Mouse (Mus musculus): ENCODE data around the gene Lgi1.

The Lgi1 gene

GRCm38 (mm10) chr19:38325029-38325398 lies 60.7 kb downstream of the Lgi1 start:
- no peak for DNase-seq (ENCODE audit: low spot score in 2 of 2)

- DNase-seq (ENCODE audit: low spot score in 2 of 2) = no peak
Measured at GRCm38 (mm10) chr19:38325854-38326253, 61.5 kb downstream of the Lgi1 start.

DNA sequence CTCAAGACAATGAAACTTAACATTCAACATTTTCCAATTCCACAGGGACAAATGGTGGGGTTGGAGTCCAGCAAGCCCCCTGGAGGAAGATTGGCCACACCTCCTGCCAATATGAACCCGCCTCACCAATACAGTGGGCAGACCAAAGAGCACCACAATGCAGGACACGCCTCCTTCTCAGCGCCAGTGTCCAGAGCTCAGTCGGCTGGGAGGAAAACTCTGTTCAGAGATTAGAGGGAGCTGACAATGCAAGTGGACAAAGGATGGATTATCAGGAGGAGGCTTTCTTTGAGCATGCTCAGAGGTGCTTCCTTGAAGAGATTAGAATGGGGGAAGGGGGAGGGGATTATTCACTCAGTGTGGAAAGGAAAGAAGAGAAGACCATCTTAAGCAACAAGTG lies 62.7 kb downstream of the Lgi1 start:
- DNase-seq (ENCODE audit: low spot score in 2 of 2) = no peak

DNA sequence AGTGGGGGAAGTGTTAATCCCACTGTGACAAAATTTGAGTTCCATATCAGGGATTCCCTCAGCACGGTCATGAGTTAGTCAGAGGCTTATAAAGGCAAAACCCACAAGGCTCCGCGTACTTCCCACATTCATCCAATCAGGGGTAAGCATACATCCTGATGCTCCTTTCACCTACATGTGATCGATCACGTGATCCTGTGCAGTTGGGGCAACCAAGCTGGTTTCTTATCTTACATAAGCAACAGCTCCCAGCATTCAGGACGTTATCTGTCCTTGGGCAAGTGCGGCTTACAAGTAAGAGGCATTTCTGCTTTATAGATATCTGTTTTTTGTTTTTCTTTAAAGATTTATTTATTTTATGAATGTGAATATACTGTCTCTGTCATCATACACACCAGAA lies 63.7 kb downstream of the Lgi1 start:
- no peak for DNase-seq (ENCODE audit: low spot score in 2 of 2)

GRCm38 (mm10) chr19:38329257-38329656 lies 64.9 kb downstream of the Lgi1 start:
- DNase-seq (ENCODE audit: low spot score in 2 of 2) = no peak

- DNase-seq (ENCODE audit: low spot score in 2 of 2) = no peak
Measured at GRCm38 (mm10) chr19:38331072-38331471, 66.7 kb downstream of the Lgi1 start.

DNA sequence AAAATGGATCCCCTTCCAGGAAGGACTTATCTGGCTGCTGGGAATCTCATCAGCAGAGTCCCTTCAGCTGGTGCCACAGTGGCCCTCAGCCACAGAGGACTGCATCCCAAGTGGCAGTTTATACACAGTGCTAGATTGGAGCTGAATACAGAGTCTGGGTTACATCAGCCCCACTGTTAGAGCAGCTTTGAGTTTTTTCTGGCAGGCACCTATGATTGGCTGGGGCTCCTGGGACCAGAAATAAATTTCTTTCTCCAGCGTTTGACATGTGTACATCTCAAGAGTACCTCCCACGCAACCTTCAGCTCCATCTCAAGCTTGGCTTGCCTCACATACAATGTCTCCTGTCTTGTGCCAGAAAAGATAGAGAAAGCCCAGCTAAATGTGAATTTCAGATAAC lies 67.9 kb downstream of the Lgi1 start:
- DNase-seq (ENCODE audit: low spot score in 2 of 2) = no peak

DNA sequence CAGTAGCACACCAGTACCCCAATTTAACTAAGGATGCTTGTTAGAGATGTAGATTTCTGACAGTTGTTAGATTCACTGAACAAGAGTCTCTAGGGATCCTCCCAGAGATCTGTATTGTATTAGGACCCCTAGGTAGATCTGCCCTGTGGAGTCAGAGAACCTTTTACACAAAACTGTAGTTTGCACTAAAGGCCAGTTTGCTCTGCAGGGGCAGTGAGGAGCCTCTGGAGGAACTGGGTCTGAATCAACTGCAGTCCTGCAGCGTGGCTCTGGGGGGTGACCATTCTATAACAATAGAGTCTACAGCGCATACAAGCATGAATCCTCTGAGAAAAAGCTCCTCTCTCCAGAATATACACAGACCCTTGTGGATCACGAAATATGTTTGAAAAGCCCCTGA lies 68.5 kb downstream of the Lgi1 start:
- DNase-seq (ENCODE audit: low spot score in 2 of 2) = no peak

GRCm38 (mm10) chr19:38336553-38336952 lies 72.2 kb downstream of the Lgi1 start:
- no peak for DNase-seq (ENCODE audit: low spot score in 2 of 2)

DNA sequence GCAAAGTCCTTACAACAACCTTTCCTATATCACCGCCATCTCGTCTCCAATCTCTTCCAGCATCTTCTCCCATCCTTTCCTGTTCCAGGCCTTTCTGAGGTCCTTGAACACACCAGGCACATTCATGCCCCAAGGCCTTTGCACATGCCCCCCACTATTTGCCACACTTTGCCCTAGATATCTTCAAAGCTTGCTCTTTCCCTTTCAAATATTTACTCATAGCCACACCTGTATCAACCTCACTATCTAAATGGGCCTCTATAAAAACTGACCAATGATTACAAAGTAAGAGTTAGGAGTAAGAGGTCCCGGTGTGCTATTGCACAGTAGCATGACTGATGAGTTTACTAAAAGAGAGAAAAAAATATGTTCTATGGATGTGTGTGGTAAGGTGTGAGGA lies 73.0 kb downstream of the Lgi1 start:
- DNase-seq (ENCODE audit: low spot score in 2 of 2) = no peak

GRCm38 (mm10) chr19:38339734-38340133 lies 75.4 kb downstream of the Lgi1 start:
- DNase-seq (ENCODE audit: low spot score in 2 of 2) = no peak

- no peak for DNase-seq (ENCODE audit: low spot score in 2 of 2)
Measured at GRCm38 (mm10) chr19:38343246-38343645, 78.9 kb downstream of the Lgi1 start.

GRCm38 (mm10) chr19:38348271-38349012 lies 84.1 kb downstream of the Lgi1 start:
- no peak for DNase-seq (ENCODE audit: low spot score in 2 of 2)

GRCm38 (mm10) chr19:38349013-38349341 lies 84.6 kb downstream of the Lgi1 start:
- no peak for DNase-seq (ENCODE audit: low spot score in 2 of 2)

- no peak for DNase-seq (ENCODE audit: low spot score in 2 of 2)
Measured at GRCm38 (mm10) chr19:38351202-38351601, 86.9 kb downstream of the Lgi1 start.

DNA sequence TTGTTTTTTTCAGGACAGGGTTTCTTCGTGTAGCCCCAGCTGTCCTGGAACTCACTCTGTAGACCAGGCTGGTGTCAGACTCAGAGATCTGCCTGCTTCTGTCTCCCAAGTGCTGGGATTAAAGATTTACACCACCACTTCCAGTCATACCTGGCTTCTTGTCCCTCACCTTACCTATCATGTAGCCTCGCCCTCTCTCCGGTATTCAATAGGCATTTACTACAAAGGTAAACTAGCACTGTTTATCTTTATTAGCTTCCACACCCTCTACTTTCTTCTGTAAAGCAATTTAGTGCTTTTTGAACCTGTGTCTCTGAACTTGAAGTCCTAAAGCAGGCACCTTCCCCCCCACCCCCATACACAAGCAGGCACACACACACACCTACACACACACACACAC lies 87.4 kb downstream of the Lgi1 start:
- DNase-seq (ENCODE audit: low spot score in 2 of 2) = no peak

DNA sequence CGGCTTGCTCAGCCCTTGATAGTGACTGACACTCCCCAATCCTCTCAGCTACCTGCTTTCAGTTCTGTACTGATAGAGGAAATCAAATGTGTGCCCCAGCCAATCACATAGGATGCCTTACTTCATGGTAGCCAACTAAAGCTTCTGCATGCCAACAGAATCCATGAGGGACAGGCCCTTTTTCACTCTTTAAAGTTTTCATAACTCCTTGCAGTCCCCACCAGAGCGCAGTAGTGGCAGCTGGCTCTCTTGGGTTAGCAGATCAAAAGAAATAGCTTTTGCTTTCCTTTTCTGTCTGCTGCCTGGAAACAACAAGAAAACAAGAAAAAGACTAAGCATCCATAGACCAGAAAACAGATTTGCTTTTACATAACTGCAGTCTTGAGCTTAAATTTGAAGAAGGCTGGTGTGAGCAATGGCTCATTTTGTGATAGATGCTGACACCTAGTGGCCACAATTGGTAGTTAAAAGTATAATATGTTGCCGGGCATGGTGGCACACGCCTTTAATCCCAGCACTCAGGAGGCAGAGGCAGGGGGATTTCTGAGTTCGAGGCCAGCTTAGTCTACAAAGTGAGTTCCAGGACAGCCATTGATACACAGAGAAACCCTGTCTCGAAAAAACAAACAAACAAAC lies 88.3 kb downstream of the Lgi1 start:
- DNase-seq (ENCODE audit: low spot score in 2 of 2) = no peak

DNA sequence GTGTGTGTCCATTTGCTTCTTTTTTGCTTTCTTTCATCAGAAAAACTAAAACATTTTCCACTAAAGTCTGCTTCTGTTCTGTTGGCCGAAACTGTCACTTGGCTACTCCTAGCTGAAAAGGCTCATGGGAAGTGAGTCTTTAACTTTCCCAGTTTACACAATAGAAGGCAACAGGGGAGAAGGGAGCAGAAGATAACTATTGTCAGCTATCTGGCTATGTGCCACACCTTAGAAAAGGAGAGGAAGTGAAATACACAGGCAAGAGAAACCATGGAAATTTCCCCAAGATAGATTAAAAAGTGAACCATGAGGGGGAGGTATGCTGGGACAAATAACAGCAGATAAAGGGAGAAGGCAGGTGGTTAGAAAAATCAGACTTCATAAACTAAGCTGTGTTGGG lies 89.9 kb downstream of the Lgi1 start:
- no peak for DNase-seq (ENCODE audit: low spot score in 2 of 2)

DNA sequence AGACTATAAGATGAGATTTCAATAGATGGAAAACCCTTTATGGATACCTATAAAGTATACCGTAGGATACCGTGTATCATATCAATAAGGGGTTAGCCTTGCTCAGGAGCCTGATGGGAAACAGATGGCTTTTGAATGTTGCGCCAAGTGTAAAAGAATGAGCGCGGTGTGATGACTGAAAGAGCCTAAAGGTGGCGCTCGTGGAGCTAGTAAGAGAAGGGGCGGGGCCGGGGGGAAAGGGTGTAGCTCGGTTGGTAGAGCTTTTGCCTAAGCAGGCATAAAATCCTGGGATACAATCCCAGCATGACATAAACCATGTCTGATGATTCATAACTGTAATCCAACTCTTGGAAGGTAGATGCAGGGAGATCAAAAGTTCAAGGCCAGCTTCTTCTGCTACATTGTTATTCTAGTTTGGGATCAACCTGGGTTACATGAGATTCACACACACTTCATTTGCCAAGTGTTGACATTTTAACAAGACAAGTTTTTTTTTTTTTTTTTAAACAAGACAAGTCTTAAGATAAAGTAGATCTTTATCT lies 90.6 kb downstream of the Lgi1 start:
- no peak for DNase-seq (ENCODE audit: low spot score in 2 of 2)

DNA sequence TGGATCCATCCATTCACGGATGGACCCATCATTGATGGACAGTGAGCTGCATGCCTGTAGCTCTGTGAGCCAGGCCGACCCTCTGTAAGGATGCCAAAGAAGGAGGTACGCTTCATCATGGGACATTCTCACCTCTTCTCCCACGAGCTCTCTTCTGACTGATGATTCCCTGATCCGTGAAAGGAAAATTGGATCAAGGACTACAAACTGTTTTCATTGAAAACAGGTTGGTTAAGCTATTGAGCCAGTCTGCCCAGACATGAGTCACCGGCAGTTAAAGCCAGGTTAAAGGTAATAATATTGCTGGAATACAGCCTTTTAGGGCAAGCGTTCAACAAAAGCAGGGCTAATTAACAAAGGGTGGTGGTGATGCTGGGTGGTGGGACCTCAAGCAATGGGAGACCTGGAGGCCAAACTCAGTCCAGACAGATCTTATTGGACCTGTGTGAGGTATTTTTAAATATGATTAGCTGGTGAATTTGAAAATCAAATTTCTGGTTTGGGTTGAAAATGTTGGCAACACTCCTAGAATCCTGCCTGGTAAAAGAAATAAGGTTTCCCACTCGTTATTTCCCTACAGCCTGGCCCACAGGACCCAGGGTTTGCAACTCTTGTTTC lies 92.0 kb downstream of the Lgi1 start:
- no peak for DNase-seq (ENCODE audit: low spot score in 2 of 2)

DNA sequence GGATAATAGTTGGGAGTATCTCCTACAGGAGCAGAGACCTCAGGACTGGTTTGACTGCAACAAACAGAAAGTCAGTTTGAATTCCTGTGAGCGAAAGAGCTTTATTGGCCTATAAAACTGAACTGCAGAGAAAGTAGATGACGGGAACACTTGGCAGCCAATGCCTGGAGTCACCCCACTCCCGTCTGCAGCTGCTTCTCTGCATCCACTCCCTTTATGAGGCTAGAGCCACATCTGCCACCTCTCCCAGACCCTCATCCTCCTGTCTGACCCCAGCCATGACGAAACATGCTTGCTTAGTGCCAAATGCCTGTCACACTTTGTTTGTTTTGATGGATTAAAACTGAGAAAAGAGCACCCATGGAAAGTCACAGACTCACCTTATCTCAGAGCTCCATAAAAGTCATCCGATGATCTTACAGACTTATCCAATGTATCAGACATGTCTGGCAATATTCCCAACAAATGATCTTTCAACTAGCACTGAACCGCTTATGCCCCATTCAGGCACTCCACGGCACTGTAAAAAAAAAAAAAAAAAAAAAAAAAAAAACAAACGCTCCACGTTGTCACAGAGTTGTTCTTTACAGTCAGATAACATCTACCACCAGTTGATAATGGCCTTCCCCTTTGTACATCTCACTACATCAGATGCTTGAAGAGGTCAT lies 93.8 kb downstream of the Lgi1 start:
- DNase-seq (ENCODE audit: low spot score in 2 of 2) = peak in 1 of 2 experiments; percentile 61

GRCm38 (mm10) chr19:38359287-38359686 lies 95.0 kb downstream of the Lgi1 start:
- no peak for DNase-seq (ENCODE audit: low spot score in 2 of 2)
